Mouse (Mus musculus) kidney, postnatal 0 days (tissue): Measurements from ENCODE around the gene Lif. TPM values are rescaled to one million over a fixed set of nuclear protein-coding genes. Genes with fewer than 3 reads are reported as not detected.

Source experiments
- ATAC-seq: fragments of 200-750 bp; cut with Nextera tagmentation; replicated peaks from 2 replicates; pipeline ENCODE4 v1.8.0; 2017; ENCODE audit warnings: low read depth, moderate number of reproducible peaks, moderate TSS enrichment, moderate library complexity; ENCODE audit not compliant: low FRiP score
- DNase-seq: peaks from one replicate; pipeline ENCODE4 v3.0.0-alpha.2; 2016; ENCODE audit warnings: low spot score
- H3K27ac ChIP-seq: fragments of 300-500 bp; sonication (generic); 2 replicates; pipeline ENCODE4 v1.5.1; 2014; ENCODE audit warnings: mild to moderate bottlenecking
- H3K27me3 ChIP-seq: fragments of 300-500 bp; sonication (generic); 2 replicates; pipeline ENCODE4 v1.6.1; 2014; ENCODE audit warnings: low read length, mixed read lengths; ENCODE audit not compliant: insufficient read depth
- H3K36me3 ChIP-seq: fragments of 300-500 bp; sonication (generic); 2 replicates; pipeline ENCODE4 v1.6.1; 2014; ENCODE audit warnings: low read length, mixed read lengths; ENCODE audit not compliant: insufficient read depth
- H3K4me1 ChIP-seq: fragments of 300-500 bp; sonication (generic); replicated peaks from 2 replicates; pipeline ENCODE4 v1.6.1; 2014; ENCODE audit warnings: antibody characterized with exemption, low read length, mixed read lengths; ENCODE audit not compliant: insufficient read depth
- H3K4me2 ChIP-seq: fragments of 300-500 bp; sonication (generic); 2 replicates; pipeline ENCODE4 v1.6.1; 2014; ENCODE audit warnings: mild to moderate bottlenecking, low read length, moderate library complexity, mixed read lengths
- H3K4me3 ChIP-seq: fragments of 300-500 bp; sonication (generic); replicated peaks from 2 replicates; pipeline ENCODE4 v1.5.1; 2014; ENCODE audit warnings: low read depth, low read length
- H3K9ac ChIP-seq: fragments of 300-500 bp; sonication (generic); 2 replicates; pipeline ENCODE4 v1.6.1; 2014; ENCODE audit warnings: low read depth, low read length
- H3K9me3 ChIP-seq: fragments of 300-500 bp; sonication (generic); replicated peaks from 2 replicates; pipeline ENCODE4 v1.6.1; 2016; ENCODE audit warnings: low read length, inconsistent platforms, mixed read lengths
- CTCF ChIP-seq: IDR thresholded peaks from 2 replicates; pipeline ENCODE4 v1.5.1; 2016; ENCODE audit warnings: antibody characterized with exemption, low read depth, mild to moderate bottlenecking, moderate library complexity
- WGBS: fragments of 180-500 bp; shearing (Covaris S2); extraction: QIAGEN DNeasy Blood & Tissue Kit; methylation state at CpG from one replicate; pipeline ENCODE4 v1.1.7; 2014; 5-methylcytosine and 5-hydroxymethylcytosine counted together
- polyA plus RNA-seq: library from polyadenylated mRNA; unstranded; fragments of >200 nt; fragmentation: Nextera tagmentation; extraction: Ambion mirVana; gene quantifications from 2 replicates; pipeline ENCODE4 v1.2.1, GENCODE M21; 2015

Lif gene
- polyA plus RNA-seq, 1 experiment from 2014 or later: 0.11 TPM

DNA sequence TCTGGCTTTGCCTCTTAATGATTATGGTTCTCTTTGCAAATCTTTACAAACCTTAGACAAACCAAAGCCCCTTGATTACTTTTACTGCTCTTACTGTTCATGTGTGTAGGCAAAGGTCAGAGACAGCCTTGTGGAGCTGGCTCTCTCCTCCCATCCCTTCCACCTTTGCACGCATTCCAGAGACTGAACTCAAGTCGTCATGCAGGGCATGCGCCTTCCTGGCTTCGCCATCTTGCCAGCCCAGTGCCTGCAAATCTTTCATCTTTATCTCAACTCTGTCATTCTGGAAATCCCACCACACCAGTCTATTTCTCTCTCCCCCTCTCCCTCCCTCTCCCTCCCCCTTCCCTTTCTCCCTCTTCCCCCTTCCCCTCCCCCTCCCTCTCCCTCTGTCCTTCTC, 63.5 kb downstream of the Lif start:
- no peak for ATAC-seq
- 72% methylated on average over 4 of the region's 4 CpGs for WGBS

More for the DNA sequence above, 63.5 kb downstream of the Lif start:
- TF ChIP-seq CTCF: no peak
- no peak overlapping the region for H3K9ac ChIP-seq
- no peak overlapping the region for H3K27ac ChIP-seq
- no peak overlapping the region for H3K4me3 ChIP-seq
- H3K27me3 ChIP-seq: no peaks in the 10 kb centered on the region
- no peaks in the 10 kb centered on the region for H3K4me1 ChIP-seq
- no peak for DNase-seq
- no peak overlapping the region for H3K4me2 ChIP-seq
- H3K9me3 ChIP-seq: no peaks in the 10 kb centered on the region
- no peaks in the 10 kb centered on the region for H3K36me3 ChIP-seq

Other genes starting within 250 kb of the Lif start
- gene Sec14l4, start 226.1 kb upstream of the Lif start, polyA plus RNA-seq: not detected in 2 replicates
- not detected in 2 replicates for gene Sec14l3, start 192.7 kb upstream of the Lif start, polyA plus RNA-seq
- gene Mtfp1, start 162.1 kb upstream of the Lif start, polyA plus RNA-seq: 18.6 and 19.9 TPM in 2 replicates
- gene Sec14l2, start 134.1 kb upstream of the Lif start, polyA plus RNA-seq: 1.3 and 1.4 TPM in 2 replicates
- gene Rnf215, start 122.4 kb upstream of the Lif start, polyA plus RNA-seq: 29.8 and 30.9 TPM in 2 replicates
- 5.9 and 6.0 TPM in 2 replicates for gene Ccdc157, start 97.3 kb upstream of the Lif start, polyA plus RNA-seq
- 31.2 and 31.3 TPM in 2 replicates for gene Sf3a1, start 97.2 kb upstream of the Lif start, polyA plus RNA-seq
- 40.6 and 41.1 TPM in 2 replicates for gene Tbc1d10a, start 70.8 kb upstream of the Lif start, polyA plus RNA-seq
- gene Castor1, start 39.3 kb upstream of the Lif start, polyA plus RNA-seq: 6.5 and 6.7 TPM in 2 replicates
- gene Osm, start 21.1 kb upstream of the Lif start, polyA plus RNA-seq: 0.09 and 0.11 TPM in 2 replicates
- 0.26 and 0.38 TPM in 2 replicates for gene Hormad2, start 183.5 kb downstream of the Lif start, polyA plus RNA-seq